ENCODE assay signal across 13 mouse cellular contexts in genomic region chr14:30133684-30134083, GRCm38 (mm10).
DNase-seq lines count a peak whose midpoint lies in the region; ATAC-seq and TF ChIP-seq lines count a peak whose summit lies in the region.
"Had no signal": no experiment of that assay in that cellular context is flagged by ENCODE, and none has a peak within 500 bp of the region (broad histone marks: within the 10 kb centered on the region; RNA-seq: fewer than 3 reads in every experiment).

No protein-coding gene starts in this region.

- no peak for ATAC-seq in liver, postnatal 0 days
- ATAC-seq in embryonic facial prominence, embryonic 14.5 days (ENCODE audit: low read depth): no peak

- no peaks in the 10 kb centered on the region for H3K36me3 ChIP-seq in liver, postnatal 0 days (replicated peaks; ENCODE audit: insufficient read depth, low read length)
- no peaks in the 10 kb centered on the region for H3K36me3 ChIP-seq in embryonic facial prominence, embryonic 14.5 days (ENCODE audit: control insufficient read depth, insufficient read depth, low read length)
- H3K36me3 ChIP-seq: liver, embryonic 15.5 days had no signal

- H3K9me3 ChIP-seq in liver, postnatal 0 days (ENCODE audit: low read length): no peaks in the 10 kb centered on the region
- H3K9me3 ChIP-seq in embryonic facial prominence, embryonic 14.5 days (ENCODE audit: control insufficient read depth, low read length): no peaks in the 10 kb centered on the region
- H3K9me3 ChIP-seq: liver, embryonic 15.5 days; megakaryocyte, embryonic 14.5 days had no signal

- no peak for TF ChIP-seq EP300 in liver, postnatal 0 days (IDR thresholded peaks at IDR 0.05; ENCODE audit: low read depth)

- H3K27ac ChIP-seq in liver, postnatal 0 days (ENCODE audit: low read depth): no peak overlapping the region
- no peak overlapping the region for H3K27ac ChIP-seq in embryonic facial prominence, embryonic 14.5 days (replicated peaks; ENCODE audit: low read depth, low read length)
- H3K27ac ChIP-seq: liver, embryonic 15.5 days had no signal

- no peaks in the 10 kb centered on the region for H3K4me1 ChIP-seq in liver, postnatal 0 days (ENCODE audit: insufficient read depth)
- no peaks in the 10 kb centered on the region for H3K4me1 ChIP-seq in embryonic facial prominence, embryonic 14.5 days (ENCODE audit: control insufficient read depth, insufficient read depth, low read length)
- H3K4me1 ChIP-seq: liver, embryonic 15.5 days had no signal

- no peaks in the 10 kb centered on the region for H3K27me3 ChIP-seq in liver, postnatal 0 days (ENCODE audit: insufficient read depth, low read length)
- no peaks in the 10 kb centered on the region for H3K27me3 ChIP-seq in embryonic facial prominence, embryonic 14.5 days (replicated peaks; ENCODE audit: control insufficient read depth, insufficient read depth, low read length)
- H3K27me3 ChIP-seq: liver, embryonic 15.5 days had no signal

- WGBS in liver, postnatal 0 days (ENCODE audit: insufficient replicate concordance): 60% methylated on average over 3 of the region's 3 CpGs
- WGBS in embryonic facial prominence, embryonic 14.5 days: 29% methylated on average over 3 of the region's 3 CpGs

- H3K9ac ChIP-seq in liver, postnatal 0 days (replicated peaks): no peak overlapping the region
- H3K9ac ChIP-seq in embryonic facial prominence, embryonic 14.5 days (ENCODE audit: low read depth, low read length): no peak overlapping the region
- H3K9ac ChIP-seq: liver, embryonic 15.5 days had no signal

- peak; percentile 51 for TF ChIP-seq CTCF in liver, postnatal 0 days (IDR thresholded peaks at IDR 0.05; ENCODE audit: low read depth)

- H3K4me2 ChIP-seq in liver, postnatal 0 days (ENCODE audit: low read depth, low read length): no peak overlapping the region
- no peak overlapping the region for H3K4me2 ChIP-seq in embryonic facial prominence, embryonic 14.5 days (ENCODE audit: low read depth, low read length)
- H3K4me2 ChIP-seq: liver, embryonic 15.5 days had no signal

- DNase-seq in liver, postnatal 0 days: no peak
- no peak for DNase-seq in liver
- peak; percentile 39 for DNase-seq in A20 (ENCODE audit: low read depth, low spot score)
- DNase-seq in ES-CJ7 (ENCODE audit: low read depth, low spot score): peak; percentile 84
- DNase-seq in embryonic facial prominence, embryonic 14.5 days (ENCODE audit: low spot score): peak; percentile 21
- no peak for DNase-seq in c-Kit-positive CD71-positive TER-119-positive erythroid progenitor cells, embryonic 14.5 days (ENCODE audit: low spot score)
- DNase-seq in layer of hippocampus, postnatal 14 days (ENCODE audit: low spot score in 2 of 2): no peak
- DNase-seq: adrenal gland, postnatal 14 days; cerebellum, adult 18-20 months; heart, postnatal 36 days; kidney, postnatal 36 days had no signal

- no peak overlapping the region for H3K4me3 ChIP-seq in liver, postnatal 0 days (ENCODE audit: low read depth, low read length)
- H3K4me3 ChIP-seq in embryonic facial prominence, embryonic 14.5 days (ENCODE audit: low read depth, low read length): no peak overlapping the region
- H3K4me3 ChIP-seq: liver, embryonic 15.5 days; megakaryocyte, embryonic 14.5 days had no signal

Comparison
In these comparisons a context has a peak if more than half of its experiments do, and no peak if none do; other contexts are left out.
1. DNase-seq: peak in A20 (single experiment), ES-CJ7 (single experiment) and embryonic facial prominence, embryonic 14.5 days (single experiment); none in liver, postnatal 0 days (single experiment), liver (single experiment), c-Kit-positive CD71-positive TER-119-positive erythroid progenitor cells, embryonic 14.5 days (single experiment) and layer of hippocampus, postnatal 14 days (0 of 2).